13 mouse cellular contexts compared by ENCODE assay signal in the genomic region with DNA sequence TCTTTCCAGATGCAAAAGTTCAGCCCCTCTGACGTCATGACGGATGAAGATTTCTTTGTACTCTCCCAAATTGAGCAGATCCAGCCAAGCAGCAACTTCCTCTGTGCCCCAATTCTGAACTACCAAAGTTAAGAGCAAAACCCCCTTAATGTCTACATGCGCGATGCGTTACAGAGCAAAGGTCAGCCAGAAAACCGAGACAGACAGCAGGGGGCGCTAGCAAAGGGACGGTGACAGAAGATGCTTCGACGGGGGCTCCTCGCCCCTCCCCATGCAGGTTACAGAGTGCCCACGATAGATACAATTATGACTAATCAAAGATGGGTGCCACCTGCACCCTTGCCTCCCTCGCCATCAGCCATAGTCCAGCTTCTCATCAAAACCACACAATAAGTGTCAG. TPM values are rescaled to one million over a fixed set of nuclear protein-coding genes. Genes with fewer than 3 reads are reported as not detected.
DNase-seq lines count a peak whose midpoint lies in the region; ATAC-seq and TF ChIP-seq lines count a peak whose summit lies in the region.
"Had no signal": no experiment of that assay in that cellular context is flagged by ENCODE, and none has a peak within 500 bp of the region (broad histone marks: within the 10 kb centered on the region; RNA-seq: fewer than 3 reads in every experiment).

No protein-coding gene starts in this region.

- TF ChIP-seq CTCF in stomach, postnatal 0 days (IDR thresholded peaks at IDR 0.05; ENCODE audit: low read depth): peak; percentile 31

- H3K9ac ChIP-seq in stomach, postnatal 0 days (ENCODE audit: low read length): no peak overlapping the region
- H3K9ac ChIP-seq: hindbrain, embryonic 14.5 days had no signal

- WGBS in stomach, postnatal 0 days: 79% methylated on average over 13 of the region's 13 CpGs

- no peaks in the 10 kb centered on the region for H3K4me1 ChIP-seq in stomach, postnatal 0 days (replicated peaks; ENCODE audit: control insufficient read depth, insufficient read depth)
- H3K4me1 ChIP-seq: heart, embryonic 10.5 days had no signal

- H3K9me3 ChIP-seq in stomach, postnatal 0 days (ENCODE audit: control insufficient read depth, low read length): no peaks in the 10 kb centered on the region
- H3K9me3 ChIP-seq: heart, embryonic 10.5 days had no signal

- DNase-seq in CD4-positive, CD25-positive, alpha-beta regulatory T cell, adult 2 months (ENCODE audit: low read depth, low spot score): peak; percentile 29
- DNase-seq in kidney, postnatal 4 days: peak; percentile 15 to 22
- no peak for DNase-seq in kidney, adult 18-20 months
- DNase-seq in right cerebral cortex, postnatal 14 days: peak; percentile 16
- no peak for DNase-seq in right cerebral cortex, adult 2 months (ENCODE audit: low spot score in 2 of 2)
- no peak for DNase-seq in stomach, postnatal 0 days (ENCODE audit: low spot score)
- no peak for DNase-seq in MN1 (ENCODE audit: low spot score)
- DNase-seq: adrenal gland, postnatal 10 days; midbrain, embryonic 14.5 days had no signal

- no peak overlapping the region for H3K4me3 ChIP-seq in stomach, postnatal 0 days (ENCODE audit: low read depth, low read length)
- H3K4me3 ChIP-seq: erythroblast, embryonic 14.5 days; heart, embryonic 10.5 days had no signal

- no peaks in the 10 kb centered on the region for H3K27me3 ChIP-seq in stomach, postnatal 0 days (ENCODE audit: control insufficient read depth, insufficient read depth, low read length)

- no peak for TF ChIP-seq EP300 in stomach, postnatal 0 days (optimal IDR thresholded peaks at IDR 0.05)

- no peak for ATAC-seq in CD4-positive, CD25-positive, alpha-beta regulatory T cell, adult 4 months
- ATAC-seq in stomach, postnatal 0 days (ENCODE audit: low FRiP score, low TSS enrichment): no peak

- H3K4me2 ChIP-seq in stomach, postnatal 0 days (replicated peaks; ENCODE audit: low read depth): no peak overlapping the region
- H3K4me2 ChIP-seq: hindbrain, embryonic 14.5 days had no signal

- H3K36me3 ChIP-seq in stomach, postnatal 0 days (ENCODE audit: control insufficient read depth, insufficient read depth, low read length): peaks cover 3% of the 10 kb centered on the region; the same call in 1 of the 2 replicates

- no peak overlapping the region for H3K27ac ChIP-seq in stomach, postnatal 0 days (replicated peaks)
- H3K27ac ChIP-seq: heart, embryonic 10.5 days; hindbrain, embryonic 14.5 days had no signal

RNA-seq across cellular contexts. Expression of a gene that starts 39.3 kb away (rescaled TPM):
- polyA plus RNA-seq in CD4-positive, CD25-positive, alpha-beta regulatory T cell, adult 4 months (2017; shearing (Covaris generic)): 10 to 100 TPM in 1 of 2 experiments, 1 to 10 TPM in 1; 9.8 to 14.7 TPM
- 6.0 TPM in 2 replicates for polyA plus RNA-seq in stomach, postnatal 0 days (2015; fragmentation: Nextera tagmentation; extraction: Ambion mirVana)

Comparison
In these comparisons a context has a peak if more than half of its experiments do, and no peak if none do; other contexts are left out.
1. DNase-seq: peak in CD4-positive, CD25-positive, alpha-beta regulatory T cell, adult 2 months (single experiment), kidney, postnatal 4 days (2 of 2) and right cerebral cortex, postnatal 14 days (single experiment); none in kidney, adult 18-20 months (single experiment), right cerebral cortex, adult 2 months (0 of 2), stomach, postnatal 0 days (single experiment) and MN1 (single experiment).